Mouse (Mus musculus): ENCODE results near the gene Slc1a2. TPM values are rescaled to one million over a fixed set of nuclear protein-coding genes. Genes with fewer than 3 reads are reported as not detected.

Slc1a2 gene
- polyA plus RNA-seq (2012; ENCODE audit: low replicate concordance) = 0.37 TPM in 1 of 2 replicates, not detected in the other

DNA sequence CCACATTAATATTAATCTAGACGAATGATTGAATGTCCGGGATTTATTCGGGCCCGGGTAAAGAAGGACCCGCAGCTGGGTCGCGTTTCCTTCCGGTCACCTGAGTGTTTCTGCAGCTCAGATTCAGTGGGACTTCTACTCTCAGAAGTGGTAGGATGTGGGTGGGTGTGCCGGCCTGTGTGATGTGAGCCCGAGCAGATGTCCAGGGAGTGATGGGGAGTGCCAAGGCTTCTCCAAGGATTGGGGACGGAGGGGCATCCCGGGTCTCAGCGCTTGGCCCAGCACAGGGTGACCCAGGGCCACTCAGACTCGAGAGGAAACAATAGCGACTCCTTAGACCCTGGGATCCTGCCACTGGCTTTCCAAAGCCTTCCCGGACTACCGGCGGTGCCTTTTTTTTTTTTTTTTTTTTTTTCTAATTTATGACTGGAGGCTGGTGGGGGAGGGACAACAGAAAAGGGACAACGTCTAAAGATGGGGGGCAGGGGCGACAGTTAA lies at the start of gene Slc1a2:
Gene Slc1a2 (plus strand): TSS at position 497 of the 498 bp plus-strand sequence.

Other genes starting within 250 kb of the Slc1a2 start
- gene Fjx1, start 206.2 kb upstream of the Slc1a2 start, polyA plus RNA-seq (2012; ENCODE audit: low replicate concordance) = 0.51 and 0.56 TPM in 2 replicates
- not detected in 2 replicates for gene Pamr1, start 108.6 kb upstream of the Slc1a2 start, polyA plus RNA-seq (2012; ENCODE audit: low replicate concordance)
- gene Cd44, start 243.0 kb downstream of the Slc1a2 start, polyA plus RNA-seq (2012; ENCODE audit: low replicate concordance) = 5.9 and 14.4 TPM in 2 replicates